Mouse (Mus musculus): Measurements from ENCODE around the gene Acadvl.

Gene Acadvl

DNA sequence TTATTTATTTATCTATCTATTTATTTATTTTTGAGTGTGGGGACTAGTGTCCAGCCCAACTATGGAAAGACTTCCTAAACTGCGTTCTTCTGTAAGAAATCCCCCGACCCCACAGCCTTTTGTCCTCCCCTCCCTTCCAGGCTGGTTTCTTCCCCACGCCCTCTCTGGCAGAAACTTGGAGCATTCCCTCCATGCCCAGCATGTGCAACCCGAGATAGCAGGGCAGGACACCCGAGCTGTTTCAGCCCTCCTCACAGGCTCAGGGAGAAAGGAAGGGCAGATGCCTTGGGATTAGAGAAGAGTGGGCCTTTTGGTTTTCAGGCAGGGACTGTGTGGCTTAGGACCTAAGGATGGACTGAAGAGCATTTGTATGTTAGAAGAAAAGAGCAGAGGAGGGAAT, 32.3 kb downstream of the Acadvl start:
- in situ Hi-C loops (cut with MboI, MseI), result loop anchor here (10.0 kb wide), 2 partner anchors 568 to 888 kb away; partner anchors contain the start of genes Kdm6b and Per1

GRCm38 (mm10) chr11:69982225-69982624, 33.0 kb downstream of the Acadvl start, which contains the start of gene Elp5:
TSS of gene Elp5 (minus strand) at chr11:69982517.
- in situ Hi-C loops (cut with MboI, MseI), result loop anchor here (10.0 kb wide), 2 partner anchors 567 to 887 kb away; partner anchors contain the start of genes Kdm6b and Per1

DNA sequence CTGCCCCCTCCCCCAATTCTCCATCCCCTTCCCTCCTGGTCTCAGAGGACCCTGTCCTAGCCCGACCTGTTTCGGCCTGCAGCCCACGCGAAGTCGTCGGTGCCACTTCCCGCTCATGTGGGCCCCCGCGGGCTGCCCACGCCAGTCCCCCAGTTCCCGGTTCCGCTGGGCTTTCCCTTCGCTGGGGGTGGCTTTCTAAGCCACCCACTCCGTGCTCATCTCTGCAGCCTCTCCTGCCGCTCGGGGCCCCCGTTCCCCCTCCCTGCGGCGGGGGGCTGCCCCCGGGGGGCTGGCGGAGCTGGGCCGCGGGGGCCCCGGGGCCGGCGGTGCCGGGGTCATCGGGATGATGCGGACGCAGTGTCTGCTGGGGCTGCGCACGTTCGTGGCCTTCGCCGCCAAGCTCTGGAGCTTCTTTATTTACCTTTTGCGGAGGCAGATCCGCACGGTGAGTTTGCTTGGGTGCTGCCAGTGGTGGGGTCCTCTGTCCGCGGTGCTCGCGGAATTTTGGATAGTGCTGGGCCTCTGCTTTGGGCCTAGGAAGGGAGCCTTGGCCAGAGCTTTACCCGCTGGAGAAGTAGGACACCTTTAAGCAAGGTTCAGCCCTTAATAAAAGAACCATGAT, 34.0 kb downstream of the Acadvl start, which contains the start of gene Ctdnep1:
Gene Ctdnep1, plus strand, starts transcription at position 16 of the 622 bp plus-strand sequence.
- in situ Hi-C loops (cut with MboI, MseI), result loop anchor here (10.0 kb wide), 2 partner anchors 566 to 886 kb away; partner anchors contain the start of genes Kdm6b and Per1

GRCm38 (mm10) chr11:69980196-69981140, 34.7 kb downstream of the Acadvl start:
- in situ Hi-C loops (cut with MboI, MseI), result loop anchor here (10.0 kb wide), 2 partner anchors 566 to 886 kb away; partner anchors contain the start of genes Kdm6b and Per1

- in situ Hi-C loops (cut with MboI, MseI), result loop anchor here (10.0 kb wide), 2 partner anchors 565 to 885 kb away; partner anchors contain the start of genes Kdm6b and Per1
Observed at GRCm38 (mm10) chr11:69979827-69980195, 35.4 kb downstream of the Acadvl start.

- in situ Hi-C loops (cut with MboI, MseI), result no loop called here
Observed at GRCm38 (mm10) chr11:69976271-69976670, 38.9 kb downstream of the Acadvl start.

DNA sequence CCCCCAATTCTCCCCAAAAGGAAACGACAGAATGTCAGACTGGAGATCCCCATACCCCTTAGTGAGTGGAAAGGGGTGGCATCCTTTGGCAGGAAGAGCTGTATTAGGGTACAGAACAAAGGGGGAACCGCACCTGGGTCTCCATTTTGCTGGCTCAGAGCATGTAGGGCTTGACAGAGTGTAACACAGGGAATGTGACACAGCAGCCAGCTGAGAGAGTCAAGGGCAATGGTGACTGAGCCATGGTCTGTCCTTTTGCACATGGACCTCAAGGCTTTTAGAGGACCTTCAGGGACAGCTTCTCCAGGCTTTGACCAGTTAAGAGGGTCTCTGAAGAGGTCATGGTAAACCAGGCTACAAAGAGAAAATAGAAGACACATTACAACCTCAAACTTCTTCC, 40.3 kb downstream of the Acadvl start:
- in situ Hi-C loops (cut with MboI, MseI), result no loop called here

- in situ Hi-C loops (cut with MboI, MseI), result no loop called here
Observed at GRCm38 (mm10) chr11:69970775-69971174, 44.4 kb downstream of the Acadvl start.

- in situ Hi-C loops (cut with MboI, MseI), result no loop called here
Observed at GRCm38 (mm10) chr11:69970222-69970621, 45.0 kb downstream of the Acadvl start.

DNA sequence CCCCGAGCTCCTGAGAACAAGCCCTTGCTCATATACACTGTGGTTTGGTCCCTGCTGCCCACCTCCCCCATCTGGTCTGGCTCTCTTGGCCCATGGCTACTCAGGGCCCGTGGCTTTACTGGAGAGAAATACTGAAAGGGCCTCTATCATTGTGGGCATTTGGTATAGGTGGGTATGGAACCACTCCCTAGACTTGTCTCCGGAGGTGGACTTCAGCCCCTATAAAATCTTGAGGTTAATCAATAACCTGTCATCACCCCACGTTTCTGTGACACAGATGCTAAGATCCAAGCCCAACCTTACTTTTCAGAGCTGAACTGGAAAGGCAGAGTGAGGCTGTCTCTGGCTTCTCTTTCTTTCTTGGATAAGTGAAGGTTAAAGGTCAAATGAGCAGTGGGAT, 46.4 kb downstream of the Acadvl start:
- in situ Hi-C loops (cut with MboI, MseI), result no loop called here

DNA sequence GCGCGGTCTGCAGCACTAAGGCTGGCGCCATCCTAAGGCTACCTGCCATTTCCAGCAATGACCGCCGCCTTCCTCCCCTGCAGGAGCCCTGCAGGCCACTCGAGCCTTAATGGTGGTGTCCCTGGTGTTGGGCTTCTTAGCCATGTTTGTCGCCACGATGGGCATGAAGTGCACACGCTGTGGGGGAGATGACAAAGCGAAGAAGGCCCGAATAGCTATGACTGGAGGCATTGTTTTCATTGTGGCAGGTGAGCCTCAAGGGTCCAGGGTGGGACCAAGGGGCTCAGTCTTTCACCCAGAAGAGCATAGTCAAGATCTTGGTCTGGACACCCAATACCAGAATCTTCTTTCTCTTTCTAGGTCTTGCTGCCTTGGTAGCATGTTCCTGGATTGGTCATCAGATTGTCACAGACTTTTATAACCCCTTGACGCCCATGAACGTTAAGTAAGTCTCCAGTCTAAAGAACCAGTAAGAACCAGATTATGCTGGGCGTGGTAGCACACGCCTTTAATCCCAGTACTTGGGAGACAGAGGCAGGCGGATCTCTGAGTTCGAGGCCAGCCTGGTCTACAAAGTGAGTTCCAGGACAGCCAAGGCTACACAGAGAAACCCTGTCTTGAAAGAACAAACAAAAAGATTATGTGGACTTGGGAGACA, 48.2 kb downstream of the Acadvl start:
- in situ Hi-C loops (cut with MboI, MseI), result no loop called here

GRCm38 (mm10) chr11:69966006-69966859, 49.0 kb downstream of the Acadvl start:
- in situ Hi-C loops (cut with MboI, MseI), result no loop called here

DNA sequence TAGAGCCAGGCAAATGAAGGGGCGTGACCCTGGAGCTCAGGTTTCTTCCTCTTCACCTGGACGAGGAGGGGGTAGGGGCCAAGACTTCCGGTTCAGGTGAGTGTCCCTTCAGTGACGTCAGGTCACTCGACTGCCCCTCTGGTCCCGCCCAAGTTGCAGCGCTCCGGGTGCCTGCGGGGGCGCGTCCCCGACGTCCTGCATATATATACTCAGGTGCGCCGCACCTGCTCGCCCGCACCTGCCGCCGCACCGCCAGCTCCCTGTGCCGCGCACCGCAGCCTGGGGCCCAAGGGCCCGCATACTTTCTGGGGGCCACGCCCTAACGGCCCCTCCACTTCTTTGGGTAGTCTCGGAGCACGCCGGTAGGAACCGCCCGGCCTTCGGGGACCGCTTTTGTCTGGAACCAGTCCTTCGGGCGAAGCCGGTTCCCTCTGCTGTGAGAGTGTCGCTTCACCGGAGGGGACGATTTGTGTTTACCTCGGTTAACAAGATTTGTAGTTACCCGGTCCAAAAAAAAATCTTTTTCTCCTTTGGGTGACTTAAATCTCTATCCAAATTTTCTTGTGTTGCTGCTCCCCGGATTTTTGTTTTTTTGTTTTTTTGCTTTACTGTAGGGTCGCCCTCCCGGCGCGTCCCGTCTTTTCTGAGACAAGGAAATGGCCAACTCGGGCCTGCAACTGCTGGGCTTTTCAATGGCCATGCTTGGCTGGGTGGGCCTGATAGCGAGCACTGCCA, 49.8 kb downstream of the Acadvl start:
- in situ Hi-C loops (cut with MboI, MseI), result no loop called here

GRCm38 (mm10) chr11:69964650-69965270, 50.5 kb downstream of the Acadvl start, which contains the start of gene Cldn7:
TSS of gene Cldn7 (plus strand) at chr11:69964779.
- in situ Hi-C loops (cut with MboI, MseI), result no loop called here

DNA sequence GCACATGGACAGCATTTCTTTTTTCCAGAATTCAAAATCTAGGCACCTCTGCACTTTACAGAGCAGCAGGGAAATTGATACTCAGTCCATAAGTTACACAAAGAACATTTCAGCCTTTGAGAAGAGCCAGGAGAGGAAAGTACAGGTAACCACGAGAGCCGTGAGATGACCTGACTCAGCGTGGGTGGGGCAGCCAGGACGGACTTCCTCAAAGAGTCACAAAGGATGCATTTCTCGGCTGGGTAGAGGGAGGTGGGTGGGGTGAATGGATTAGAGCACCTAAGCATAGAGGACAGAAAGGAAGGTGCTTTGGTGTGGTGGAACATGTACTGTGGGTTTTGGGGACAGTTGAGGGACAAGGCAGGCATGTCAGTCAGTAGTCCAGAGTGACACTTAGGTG, 53.4 kb downstream of the Acadvl start:
- in situ Hi-C loops (cut with MboI, MseI), result no loop called here

GRCm38 (mm10) chr11:69960616-69961015, 54.6 kb downstream of the Acadvl start:
- in situ Hi-C loops (cut with MboI, MseI), result no loop called here

Measured in T-helper 1 cell (primary cell).